Mouse (Mus musculus): Measurements from ENCODE around the gene Gm6217.

DNA sequence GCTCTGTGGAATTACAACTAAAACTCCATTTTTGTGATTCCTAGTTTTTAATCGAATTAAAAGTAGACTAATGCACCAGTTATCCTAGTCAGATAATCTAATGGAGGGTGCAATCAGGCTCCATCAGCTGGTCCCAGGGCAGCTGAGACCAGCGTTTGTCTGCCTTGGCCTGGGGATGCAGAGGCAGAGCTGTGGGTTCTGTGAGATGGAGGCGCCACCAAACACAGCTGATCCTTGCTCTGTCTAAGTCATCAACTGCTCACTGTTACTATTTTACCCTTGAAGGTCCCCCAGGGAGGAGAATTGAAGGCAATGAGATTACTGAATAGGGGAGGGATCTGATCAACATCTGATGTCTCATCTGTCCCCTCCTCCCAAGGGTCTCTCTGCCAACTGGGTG is 35.2 kb upstream of the Gm6217 start:
- no peak for TF ChIP-seq POLR2A (IDR thresholded peaks at IDR 0.05; ENCODE audit: borderline replicate concordance, extremely low read depth, low read depth, low read length)
- TF ChIP-seq CTCF (IDR thresholded peaks at IDR 0.05; ENCODE audit: insufficient read depth, low read length): no peak

All from lung, adult 2 months (tissue).